In genomic region chr12:110681191-110681590, GRCm38 (mm10) we compare ENCODE assay signal across 10 mouse cellular contexts. TPM values are rescaled to one million over a fixed set of nuclear protein-coding genes. Genes with fewer than 3 reads are reported as not detected.
DNase-seq lines count a peak whose midpoint lies in the region; ATAC-seq and TF ChIP-seq lines count a peak whose summit lies in the region.
"Had no signal": no experiment of that assay in that cellular context is flagged by ENCODE, and none has a peak within 500 bp of the region (broad histone marks: within the 10 kb centered on the region; RNA-seq: fewer than 3 reads in every experiment).

No protein-coding gene starts in this region.

- TF ChIP-seq CTCF in testis, adult 2 months (IDR thresholded peaks at IDR 0.05; ENCODE audit: control insufficient read depth, insufficient read depth, insufficient replicate concordance, low read depth, low read length) = no peak

- no peak overlapping the region for H3K27ac ChIP-seq in heart, embryonic 12.5 days (ENCODE audit: poor library complexity, severe bottlenecking)
- H3K27ac ChIP-seq in testis, adult 2 months (ENCODE audit: control insufficient read depth, insufficient read depth, low read depth, low read length) = no peak overlapping the region
- no peak overlapping the region for H3K27ac ChIP-seq in lung, embryonic 16.5 days (ENCODE audit: low read length)
- H3K27ac ChIP-seq: hindbrain, embryonic 15.5 days; layer of hippocampus, adult 2 months had no signal

- no peak for ATAC-seq in heart, embryonic 12.5 days (ENCODE audit: insufficient number of reproducible peaks, low FRiP score)
- peak; percentile 78 for ATAC-seq in lung, embryonic 16.5 days (ENCODE audit: low read depth)

- no peaks in the 10 kb centered on the region for H3K9me3 ChIP-seq in heart, embryonic 12.5 days (replicated peaks)
- H3K9me3 ChIP-seq in lung, embryonic 16.5 days (ENCODE audit: control insufficient read depth, low read length) = no peaks in the 10 kb centered on the region
- H3K9me3 ChIP-seq: hindbrain, embryonic 15.5 days had no signal

- no peaks in the 10 kb centered on the region for H3K27me3 ChIP-seq in heart, embryonic 12.5 days (replicated peaks)
- no peaks in the 10 kb centered on the region for H3K27me3 ChIP-seq in testis, adult 2 months (ENCODE audit: control insufficient read depth, insufficient read depth, low read length)
- no peaks in the 10 kb centered on the region for H3K27me3 ChIP-seq in lung, embryonic 16.5 days (ENCODE audit: control insufficient read depth, insufficient read depth, low read depth, low read length)
- H3K27me3 ChIP-seq: hindbrain, embryonic 15.5 days had no signal

- 0 out of 2 replicates have a peak, but pooled peaks cover 2% of the 10 kb centered on the region for H3K36me3 ChIP-seq in heart, embryonic 12.5 days
- no peaks in the 10 kb centered on the region for H3K36me3 ChIP-seq in testis, adult 2 months (ENCODE audit: control insufficient read depth, insufficient read depth, low read length)
- no peaks in the 10 kb centered on the region for H3K36me3 ChIP-seq in lung, embryonic 16.5 days (ENCODE audit: control insufficient read depth, insufficient read depth, low read length)
- H3K36me3 ChIP-seq: hindbrain, embryonic 15.5 days had no signal

- DNase-seq in heart, adult 11 months = peak; percentile 95
- DNase-seq in testis, postnatal 14 days (ENCODE audit: low spot score) = no peak
- no peak for DNase-seq in frontal cortex, adult 2 months (ENCODE audit: extremely low spot score in 1 of 2, low spot score in 1 of 2)
- no peak for DNase-seq in urinary bladder, postnatal 25 days (ENCODE audit: low spot score)
- DNase-seq: cerebellum, adult 11 months had no signal

- WGBS in heart, embryonic 12.5 days = 27% methylated on average over 7 of the region's 7 CpGs
- 19% methylated on average over 7 of the region's 7 CpGs for WGBS in lung, embryonic 16.5 days

- H3K4me3 ChIP-seq in heart, embryonic 12.5 days = no peak overlapping the region
- peak overlapping the region; percentile 83 for H3K4me3 ChIP-seq in testis, adult 2 months (ENCODE audit: control insufficient read depth, low read depth, low read length)
- H3K4me3 ChIP-seq in lung, embryonic 16.5 days (ENCODE audit: low read length) = no peak overlapping the region
- H3K4me3 ChIP-seq: hindbrain, embryonic 15.5 days; layer of hippocampus, adult 2 months had no signal

- peaks cover 5% of the 10 kb centered on the region for H3K4me1 ChIP-seq in heart, embryonic 12.5 days (replicated peaks)
- H3K4me1 ChIP-seq in testis, adult 2 months (ENCODE audit: control insufficient read depth, insufficient read depth, low read length) = no peaks in the 10 kb centered on the region
- no peaks in the 10 kb centered on the region; the same call in 1 of the 2 replicates for H3K4me1 ChIP-seq in lung, embryonic 16.5 days (replicated peaks; ENCODE audit: control insufficient read depth, insufficient read depth, low read length)
- H3K4me1 ChIP-seq: hindbrain, embryonic 15.5 days had no signal

- TF ChIP-seq POLR2A in testis, adult 2 months (IDR thresholded peaks at IDR 0.05; ENCODE audit: control insufficient read depth, low read depth, low read length) = peak; percentile 23; the same call in 1 of the 2 replicates

- H3K4me2 ChIP-seq in heart, embryonic 12.5 days = no peak overlapping the region
- no peak overlapping the region for H3K4me2 ChIP-seq in lung, embryonic 16.5 days (ENCODE audit: low read depth, low read length)
- H3K4me2 ChIP-seq: hindbrain, embryonic 15.5 days had no signal

- H3K9ac ChIP-seq in heart, embryonic 12.5 days = no peak overlapping the region; the same call in 1 of the 2 replicates
- H3K9ac ChIP-seq in lung, embryonic 16.5 days (ENCODE audit: low read length) = no peak overlapping the region
- H3K9ac ChIP-seq: hindbrain, embryonic 15.5 days had no signal

RNA-seq across cellular contexts. Expression of gene 1700001K19Rik, which starts 1.2 kb away (rescaled TPM):
- not detected in 2 replicates for polyA plus RNA-seq in heart, embryonic 12.5 days (2016; fragmentation: Nextera tagmentation; extraction: Ambion mirVana)
- polyA plus RNA-seq in testis, adult 2 months (2012; rRNA removed) = 745 and 752 TPM in 2 replicates
- not detected in 2 replicates for polyA plus RNA-seq in lung, embryonic 16.5 days (2015; fragmentation: Nextera tagmentation; extraction: Ambion mirVana)
- not detected in 2 replicates for polyA plus RNA-seq in frontal cortex, adult 2 months (2012; rRNA removed)

RNA-seq across cellular contexts. Expression of gene Hsp90aa1, which starts 21.3 kb away (rescaled TPM):
- 648 and 662 TPM in 2 replicates for polyA plus RNA-seq in heart, embryonic 12.5 days (2016; fragmentation: Nextera tagmentation; extraction: Ambion mirVana)
- 592 and 736 TPM in 2 replicates for polyA plus RNA-seq in testis, adult 2 months (2012; rRNA removed)
- polyA plus RNA-seq in lung, embryonic 16.5 days (2015; fragmentation: Nextera tagmentation; extraction: Ambion mirVana) = 806 and 832 TPM in 2 replicates
- 470 and 567 TPM in 2 replicates for polyA plus RNA-seq in frontal cortex, adult 2 months (2012; rRNA removed)

RNA-seq across cellular contexts. Expression of gene Wdr20, which starts 56.6 kb away (rescaled TPM):
- polyA plus RNA-seq in heart, embryonic 12.5 days (2016; fragmentation: Nextera tagmentation; extraction: Ambion mirVana) = 16.4 and 16.8 TPM in 2 replicates
- 15.0 and 17.0 TPM in 2 replicates for polyA plus RNA-seq in testis, adult 2 months (2012; rRNA removed)
- 22.8 and 25.3 TPM in 2 replicates for polyA plus RNA-seq in lung, embryonic 16.5 days (2015; fragmentation: Nextera tagmentation; extraction: Ambion mirVana)
- 22.9 and 25.6 TPM in 2 replicates for polyA plus RNA-seq in frontal cortex, adult 2 months (2012; rRNA removed)

Comparison
In these comparisons a context has a peak if more than half of its experiments do, and no peak if none do; other contexts are left out.
1. RNA of gene 1700001K19Rik, which starts 1.2 kb away (polyA plus RNA-seq): 745 to 752 TPM in testis, adult 2 months; not detected in lung, embryonic 16.5 days, not detected in heart, embryonic 12.5 days and not detected in frontal cortex, adult 2 months; every median in the first group is over 100 times any median in the second.